19 mouse cellular contexts compared by ENCODE assay signal in genomic region chr13:41807815-41808214, GRCm38 (mm10). TPM values are rescaled to one million over a fixed set of nuclear protein-coding genes. Genes with fewer than 3 reads are reported as not detected.
DNase-seq lines count a peak whose midpoint lies in the region; ATAC-seq and TF ChIP-seq lines count a peak whose summit lies in the region.
"Had no signal": no experiment of that assay in that cellular context is flagged by ENCODE, and none has a peak within 500 bp of the region (broad histone marks: within the 10 kb centered on the region; RNA-seq: fewer than 3 reads in every experiment).

No protein-coding gene starts in this region.

- no peaks in the 10 kb centered on the region for H3K27me3 ChIP-seq in embryonic facial prominence, embryonic 13.5 days
- H3K27me3 ChIP-seq in embryonic facial prominence, embryonic 10.5 days (replicated peaks; ENCODE audit: low read depth, poor library complexity, severe bottlenecking): no peaks in the 10 kb centered on the region
- no peaks in the 10 kb centered on the region for H3K27me3 ChIP-seq in hindbrain, embryonic 15.5 days
- H3K27me3 ChIP-seq in hindbrain, embryonic 11.5 days (ENCODE audit: control insufficient read depth, insufficient read depth, low read length): no peaks in the 10 kb centered on the region
- H3K27me3 ChIP-seq in forebrain, embryonic 16.5 days (replicated peaks; ENCODE audit: control insufficient read depth, insufficient read depth, low read length): no peaks in the 10 kb centered on the region
- H3K27me3 ChIP-seq: stomach, embryonic 15.5 days had no signal

- no peak overlapping the region for H3K9ac ChIP-seq in embryonic facial prominence, embryonic 13.5 days
- H3K9ac ChIP-seq in hindbrain, embryonic 15.5 days: no peak overlapping the region
- H3K9ac ChIP-seq in hindbrain, embryonic 11.5 days (ENCODE audit: low read depth, low read length): no peak overlapping the region
- no peak overlapping the region for H3K9ac ChIP-seq in forebrain, embryonic 16.5 days (replicated peaks; ENCODE audit: low read depth, low read length)
- H3K9ac ChIP-seq: liver, postnatal 0 days; stomach, embryonic 15.5 days had no signal

- H3K27ac ChIP-seq in embryonic facial prominence, embryonic 13.5 days: peak overlapping the region; percentile 33; the same call in 1 of the 2 replicates
- no peak overlapping the region for H3K27ac ChIP-seq in embryonic facial prominence, embryonic 10.5 days (replicated peaks)
- peak overlapping the region; percentile 0; the same call in 1 of the 2 replicates for H3K27ac ChIP-seq in hindbrain, embryonic 15.5 days (replicated peaks)
- H3K27ac ChIP-seq in hindbrain, embryonic 11.5 days (ENCODE audit: low read depth, low read length): no peak overlapping the region
- H3K27ac ChIP-seq in cortical plate, adult 2 months (ENCODE audit: insufficient read depth, low read length): peak overlapping the region; percentile 48
- peak overlapping the region; percentile 58 for H3K27ac ChIP-seq in forebrain, embryonic 16.5 days (ENCODE audit: low read length)
- H3K27ac ChIP-seq: heart, embryonic 10.5 days; stomach, embryonic 15.5 days had no signal

- H3K9me3 ChIP-seq in embryonic facial prominence, embryonic 13.5 days: no peaks in the 10 kb centered on the region
- no peaks in the 10 kb centered on the region for H3K9me3 ChIP-seq in embryonic facial prominence, embryonic 10.5 days
- no peaks in the 10 kb centered on the region for H3K9me3 ChIP-seq in hindbrain, embryonic 15.5 days
- H3K9me3 ChIP-seq in hindbrain, embryonic 11.5 days (ENCODE audit: control insufficient read depth, low read length): no peaks in the 10 kb centered on the region
- no peaks in the 10 kb centered on the region for H3K9me3 ChIP-seq in forebrain, embryonic 16.5 days (ENCODE audit: control insufficient read depth, low read length)
- H3K9me3 ChIP-seq: heart, embryonic 10.5 days; stomach, embryonic 15.5 days had no signal

- H3K4me3 ChIP-seq in embryonic facial prominence, embryonic 13.5 days: no peak overlapping the region
- no peak overlapping the region for H3K4me3 ChIP-seq in embryonic facial prominence, embryonic 10.5 days
- H3K4me3 ChIP-seq in hindbrain, embryonic 15.5 days: no peak overlapping the region
- H3K4me3 ChIP-seq in hindbrain, embryonic 11.5 days (ENCODE audit: low read depth, low read length): no peak overlapping the region
- H3K4me3 ChIP-seq in cortical plate, adult 2 months (ENCODE audit: insufficient read depth, low read length): no peak overlapping the region
- no peak overlapping the region for H3K4me3 ChIP-seq in forebrain, embryonic 16.5 days (replicated peaks; ENCODE audit: low read length)
- H3K4me3 ChIP-seq: heart, embryonic 10.5 days; stomach, embryonic 15.5 days had no signal

- no peak overlapping the region for H3K4me2 ChIP-seq in embryonic facial prominence, embryonic 13.5 days
- no peak overlapping the region for H3K4me2 ChIP-seq in hindbrain, embryonic 15.5 days
- no peak overlapping the region for H3K4me2 ChIP-seq in hindbrain, embryonic 11.5 days (replicated peaks; ENCODE audit: low read depth, low read length)
- H3K4me2 ChIP-seq in forebrain, embryonic 16.5 days (ENCODE audit: low read length): no peak overlapping the region
- H3K4me2 ChIP-seq: stomach, embryonic 15.5 days had no signal

- no peak for ATAC-seq in embryonic facial prominence, embryonic 13.5 days (ENCODE audit: insufficient number of reproducible peaks, insufficient read depth, low FRiP score, low TSS enrichment, low read depth)
- ATAC-seq in hindbrain, embryonic 15.5 days (ENCODE audit: low FRiP score, low read depth): peak; percentile 34; the same call in 1 of the 2 replicates
- no peak for ATAC-seq in hindbrain, embryonic 11.5 days (ENCODE audit: low FRiP score)
- ATAC-seq in forebrain, embryonic 16.5 days: peak; percentile 53
- ATAC-seq: liver, postnatal 0 days had no signal

- 0 out of 2 replicates have a peak, but pooled peaks cover 4% of the 10 kb centered on the region for H3K4me1 ChIP-seq in embryonic facial prominence, embryonic 13.5 days
- no peaks in the 10 kb centered on the region for H3K4me1 ChIP-seq in embryonic facial prominence, embryonic 10.5 days
- H3K4me1 ChIP-seq in hindbrain, embryonic 15.5 days (replicated peaks): no peaks in the 10 kb centered on the region
- H3K4me1 ChIP-seq in hindbrain, embryonic 11.5 days (replicated peaks; ENCODE audit: control insufficient read depth, insufficient read depth, low read length): no peaks in the 10 kb centered on the region; the same call in 1 of the 2 replicates
- H3K4me1 ChIP-seq in cortical plate, adult 2 months (ENCODE audit: control insufficient read depth, insufficient read depth, low read length): peaks cover 2% of the 10 kb centered on the region; the same call in 1 of the 2 replicates
- H3K4me1 ChIP-seq in forebrain, embryonic 16.5 days (replicated peaks; ENCODE audit: control insufficient read depth, insufficient read depth, low read length): peaks cover 11% of the 10 kb centered on the region
- H3K4me1 ChIP-seq: stomach, embryonic 15.5 days had no signal

- DNase-seq in embryonic facial prominence, embryonic 10.5 days (ENCODE audit: low spot score): no peak
- no peak for DNase-seq in hindbrain, embryonic 11.5 days (ENCODE audit: low spot score)
- DNase-seq in lung, postnatal 36 days: no peak
- DNase-seq in kidney, postnatal 14 days: no peak
- DNase-seq: adrenal gland, adult 2 months; cerebellum, adult 9-11 months; gastrocnemius, postnatal 25 days; kidney, adult 8-10 months; kidney, postnatal 4 days; liver; liver, postnatal 0 days; lung, postnatal 14 days; thymus, postnatal 14 days had no signal

- TF ChIP-seq CTCF in cortical plate, adult 2 months (IDR thresholded peaks at IDR 0.05; ENCODE audit: extremely low read depth, insufficient read depth, low read length): no peak

- H3K36me3 ChIP-seq in embryonic facial prominence, embryonic 13.5 days: no peaks in the 10 kb centered on the region
- H3K36me3 ChIP-seq in embryonic facial prominence, embryonic 10.5 days (replicated peaks): no peaks in the 10 kb centered on the region
- no peaks in the 10 kb centered on the region for H3K36me3 ChIP-seq in hindbrain, embryonic 15.5 days
- no peaks in the 10 kb centered on the region for H3K36me3 ChIP-seq in hindbrain, embryonic 11.5 days (ENCODE audit: control insufficient read depth, insufficient read depth, low read length)
- H3K36me3 ChIP-seq in forebrain, embryonic 16.5 days (ENCODE audit: control insufficient read depth, insufficient read depth): no peaks in the 10 kb centered on the region
- H3K36me3 ChIP-seq: heart, embryonic 10.5 days; stomach, embryonic 15.5 days had no signal

- WGBS in embryonic facial prominence, embryonic 13.5 days: 46% methylated on average over 4 of the region's 4 CpGs
- WGBS in embryonic facial prominence, embryonic 10.5 days: 74% methylated on average over 4 of the region's 4 CpGs
- WGBS in hindbrain, embryonic 15.5 days: 42% methylated on average over 4 of the region's 4 CpGs
- WGBS in hindbrain, embryonic 11.5 days: 75% methylated on average over 4 of the region's 4 CpGs
- WGBS in forebrain, embryonic 16.5 days: 12% methylated on average over 4 of the region's 4 CpGs

- TF ChIP-seq POLR2A in cortical plate, adult 2 months (IDR thresholded peaks at IDR 0.05; ENCODE audit: extremely low read depth, insufficient read depth, low read length): no peak

RNA-seq across cellular contexts. Expression of gene Adtrp, which starts 39.7 kb away (rescaled TPM):
- 0.80 and 1.2 TPM in 2 replicates for polyA plus RNA-seq in embryonic facial prominence, embryonic 13.5 days (2015; fragmentation: Nextera tagmentation; extraction: Ambion mirVana)
- polyA plus RNA-seq in embryonic facial prominence, embryonic 10.5 days (2016; fragmentation: Nextera tagmentation; extraction: Ambion mirVana): not detected in 2 replicates
- 0.21 and 0.43 TPM in 2 replicates for polyA plus RNA-seq in hindbrain, embryonic 15.5 days (2015; fragmentation: Nextera tagmentation; extraction: Ambion mirVana)
- polyA plus RNA-seq in hindbrain, embryonic 11.5 days (2014; fragmentation: Nextera tagmentation; extraction: Ambion mirVana): 0.32 TPM in 1 of 2 replicates, not detected in the other
- polyA plus RNA-seq in cortical plate, adult 2 months (2012; rRNA removed): 0.38 and 0.48 TPM in 2 replicates
- not detected in 2 replicates for polyA plus RNA-seq in forebrain, embryonic 16.5 days (2015; fragmentation: Nextera tagmentation; extraction: Ambion mirVana)

Comparison
In these comparisons a context has a peak if more than half of its experiments do, and no peak if none do; other contexts are left out.
1. ATAC-seq: peak in hindbrain, embryonic 15.5 days (single experiment) and forebrain, embryonic 16.5 days (single experiment); none in embryonic facial prominence, embryonic 13.5 days (single experiment) and hindbrain, embryonic 11.5 days (single experiment).
2. H3K27ac ChIP-seq: peak in embryonic facial prominence, embryonic 13.5 days (single experiment), hindbrain, embryonic 15.5 days (single experiment), cortical plate, adult 2 months (single experiment) and forebrain, embryonic 16.5 days (single experiment); none in embryonic facial prominence, embryonic 10.5 days (single experiment) and hindbrain, embryonic 11.5 days (single experiment).